Mouse (Mus musculus) midbrain, postnatal 0 days (tissue): ENCODE results near the gene Sesn3. TPM values are rescaled to one million over a fixed set of nuclear protein-coding genes. Genes with fewer than 3 reads are reported as not detected.

Experiments used
- ATAC-seq: fragments of 200-750 bp; cut with Nextera tagmentation; 2 replicates; pipeline ENCODE4 v1.8.0; 2017; ENCODE audit warnings: moderate number of reproducible peaks, mild to moderate bottlenecking, moderate TSS enrichment, moderate library complexity; ENCODE audit not compliant: low FRiP score
- DNase-seq: peaks from one replicate; pipeline ENCODE4 v3.0.0-alpha.2; 2015; ENCODE audit warnings: low spot score
- H3K27ac ChIP-seq: fragments of 300-500 bp; sonication (generic); 2 replicates; pipeline ENCODE4 v1.5.1; 2014; ENCODE audit warnings: low read depth, mild to moderate bottlenecking, low read length, mixed read lengths
- H3K27me3 ChIP-seq: fragments of 300-500 bp; sonication (generic); 2 replicates; pipeline ENCODE4 v1.6.1; 2014; ENCODE audit warnings: low read length, control low read depth, mixed read lengths; ENCODE audit not compliant: insufficient read depth
- H3K36me3 ChIP-seq: fragments of 300-500 bp; sonication (generic); 2 replicates; pipeline ENCODE4 v1.6.1; 2014; ENCODE audit warnings: low read length, control low read depth, mixed read lengths; ENCODE audit not compliant: insufficient read depth
- H3K4me1 ChIP-seq: fragments of 300-500 bp; sonication (generic); 2 replicates; pipeline ENCODE4 v1.6.1; 2014; ENCODE audit warnings: mild to moderate bottlenecking, control low read depth, antibody characterized with exemption, low read length, mixed read lengths; ENCODE audit not compliant: insufficient read depth
- H3K4me2 ChIP-seq: fragments of 300-500 bp; sonication (generic); 2 replicates; pipeline ENCODE4 v1.6.1; 2014; ENCODE audit warnings: low read depth, mild to moderate bottlenecking, low read length, mixed read lengths; ENCODE audit not compliant: poor library complexity, severe bottlenecking
- H3K4me3 ChIP-seq: fragments of 300-500 bp; sonication (generic); 2 replicates; pipeline ENCODE4 v1.5.1; 2014; ENCODE audit warnings: low read depth, mild to moderate bottlenecking, low read length, moderate library complexity
- H3K9ac ChIP-seq: fragments of 300-500 bp; sonication (generic); replicated peaks from 2 replicates; pipeline ENCODE4 v1.6.1; 2014; ENCODE audit warnings: mild to moderate bottlenecking, low read length, moderate library complexity, mixed read lengths; ENCODE audit not compliant: poor library complexity, severe bottlenecking
- H3K9me3 ChIP-seq: fragments of 300-500 bp; sonication (generic); 2 replicates; pipeline ENCODE4 v1.6.1; 2016; ENCODE audit warnings: low read length, control low read depth
- CTCF ChIP-seq: IDR thresholded peaks from 2 replicates; pipeline ENCODE4 v1.5.1; 2016; ENCODE audit warnings: antibody characterized with exemption, mild to moderate bottlenecking
- WGBS: fragments of 180-500 bp; shearing (Covaris S2); extraction: QIAGEN DNeasy Blood & Tissue Kit; methylation state at CpG from one replicate; pipeline ENCODE4 v1.1.7; 2014; 5-methylcytosine and 5-hydroxymethylcytosine counted together
- polyA plus RNA-seq: library from polyadenylated mRNA; unstranded; fragments of >200 nt; fragmentation: Nextera tagmentation; extraction: Ambion mirVana; gene quantifications from 2 replicates; pipeline ENCODE4 v1.2.1, GENCODE M21; 2015
- total RNA-seq: library from RNA; depleted of rRNA; stranded (reverse); fragments of >200 nt; gene quantifications from 2 replicates; pipeline ENCODE4 v1.2.3, GENCODE M21; 2014; rRNA removed

The Sesn3 gene
- total and polyA plus RNA-seq, 2 experiments from 2014 or later = 22.9 to 59.2 TPM

DNA sequence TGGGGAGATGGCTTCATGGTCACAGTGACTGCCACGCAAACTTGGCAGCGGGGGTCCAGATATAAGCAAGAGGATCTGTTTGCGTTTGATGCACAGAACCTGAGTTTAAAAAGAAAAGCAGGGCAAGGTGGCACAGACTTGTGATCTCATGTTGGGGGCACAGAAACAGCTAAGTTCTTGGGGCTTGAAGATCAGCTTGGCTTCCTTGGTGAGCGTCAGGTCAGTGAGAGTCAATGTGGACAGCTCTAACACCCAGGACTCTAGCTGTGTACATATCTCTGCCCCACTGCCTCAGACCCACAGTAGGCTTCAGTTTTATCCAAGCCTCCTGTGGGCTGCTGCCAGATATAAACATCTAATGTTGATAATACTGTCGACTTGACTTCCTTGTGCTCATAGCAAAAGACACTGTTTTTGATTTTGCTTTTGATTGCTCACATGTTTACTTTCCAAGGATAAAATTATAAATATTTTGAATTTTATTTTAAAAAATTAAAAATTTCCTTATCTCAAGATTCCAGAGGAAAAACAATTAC lies 107.5 kb downstream of the Sesn3 start:
- ATAC-seq (no peak), DNase-seq (no peak)
- no peak for TF ChIP-seq CTCF
- Histone ChIP-seq H3K4me1 (peaks cover 7% of the 10 kb centered on the region; the same call in 1 of the 2 replicates), H3K27ac (peak overlapping the region; percentile 91; the same call in 1 of the 2 replicates), H3K27me3 (no peaks in the 10 kb centered on the region), H3K4me2 (peak overlapping the region; percentile 87; the same call in 1 of the 2 replicates), H3K9me3 (no peaks in the 10 kb centered on the region), H3K36me3 (no peaks in the 10 kb centered on the region), H3K9ac (no peak overlapping the region), H3K4me3 (no peak overlapping the region)
- 79% methylated on average over 5 of the region's 5 CpGs for WGBS

Other genes starting within 250 kb of the Sesn3 start
- gene Endod1, start 106.4 kb downstream of the Sesn3 start, total RNA-seq = 79.8 and 92.3 TPM in 2 replicates
- 40.6 and 43.1 TPM in 2 replicates for gene Endod1, start 106.4 kb downstream of the Sesn3 start, polyA plus RNA-seq
- gene Kdm4d, start 225.4 kb downstream of the Sesn3 start, total RNA-seq = 1.4 and 2.2 TPM in 2 replicates
- 1.6 and 2.1 TPM in 2 replicates for gene Kdm4d, start 225.4 kb downstream of the Sesn3 start, polyA plus RNA-seq
- 50.4 and 57.5 TPM in 2 replicates for gene Cwc15, start 225.6 kb downstream of the Sesn3 start, total RNA-seq
- 140 and 142 TPM in 2 replicates for gene Cwc15, start 225.6 kb downstream of the Sesn3 start, polyA plus RNA-seq